Mouse (Mus musculus): Measurements from ENCODE around the gene Bcas3. TPM values are rescaled to one million over a fixed set of nuclear protein-coding genes. Genes with fewer than 3 reads are reported as not detected.

The Bcas3 gene
- polyA plus RNA-seq, 1 experiment from 2014 or later = 33.3 TPM

DNA sequence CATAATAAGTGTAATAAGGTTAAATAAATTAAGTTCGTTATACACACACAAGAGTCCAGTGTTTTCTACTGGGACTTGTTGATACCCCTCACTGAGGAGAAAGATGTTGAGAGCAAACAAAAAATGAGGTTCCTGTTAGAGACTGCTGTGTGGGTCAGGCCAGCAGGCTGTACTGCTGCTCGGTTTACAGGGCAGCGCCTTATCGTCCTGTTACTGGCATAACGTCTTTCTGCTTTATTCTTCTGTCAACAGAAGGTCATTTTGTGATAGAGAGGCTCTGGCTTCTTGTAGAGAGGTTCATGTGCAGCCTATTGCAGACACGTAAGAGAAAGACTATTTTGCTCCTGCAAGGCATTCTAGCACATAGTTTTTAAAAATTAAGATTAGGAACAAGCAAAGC, 195.0 kb downstream of the Bcas3 start:
- Histone ChIP-seq H3K36me3 (ENCODE audit: control insufficient read depth, insufficient read depth, low read length) (no peaks in the 10 kb centered on the region), H3K4me1 (replicated peaks; ENCODE audit: control insufficient read depth, insufficient read depth, low read length) (no peaks in the 10 kb centered on the region), H3K27ac (ENCODE audit: low read depth, low read length) (no peak overlapping the region), H3K4me3 (ENCODE audit: low read depth, low read length) (no peak overlapping the region), H3K27me3 (ENCODE audit: control insufficient read depth, insufficient read depth, low read length) (no peaks in the 10 kb centered on the region), H3K9me3 (ENCODE audit: control insufficient read depth, low read length) (no peaks in the 10 kb centered on the region), H3K4me2 (replicated peaks; ENCODE audit: low read depth, low read length) (no peak overlapping the region), H3K9ac (ENCODE audit: low read depth, low read length) (no peak overlapping the region)
- WGBS = 77% methylated on average over 6 of the region's 6 CpGs
- DNase-seq (ENCODE audit: low spot score) (no peak), ATAC-seq (ENCODE audit: low FRiP score) (no peak)

DNA sequence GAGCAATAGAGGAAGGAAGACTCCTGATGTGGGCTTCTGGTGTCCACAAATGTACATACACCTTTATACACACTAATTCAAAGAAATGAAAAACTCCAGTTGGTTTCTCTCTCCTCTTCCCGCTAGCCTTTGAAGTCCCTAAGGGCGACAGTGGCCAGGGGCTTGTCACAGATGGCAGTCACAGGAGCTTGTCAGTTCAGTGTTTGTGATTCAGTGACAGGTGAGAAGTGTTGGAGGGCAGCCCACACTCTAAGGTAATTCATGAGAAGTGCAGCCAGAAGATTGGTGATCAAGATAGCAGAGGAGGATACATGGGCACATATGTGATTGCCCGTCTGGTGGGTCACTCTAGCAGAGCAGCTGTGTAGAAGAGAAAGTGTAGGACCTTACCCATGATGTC, 196.7 kb downstream of the Bcas3 start:
- ATAC-seq (ENCODE audit: low FRiP score) = no peak

GRCm38 (mm10) chr11:85555066-85555465, 202.1 kb downstream of the Bcas3 start:
- ATAC-seq (ENCODE audit: low FRiP score) (no peak), DNase-seq (ENCODE audit: low spot score) (no peak)
- H3K27ac ChIP-seq (ENCODE audit: low read depth, low read length) = no peak overlapping the region
- no peaks in the 10 kb centered on the region for H3K4me1 ChIP-seq (replicated peaks; ENCODE audit: control insufficient read depth, insufficient read depth, low read length)
- 69% methylated on average over 1 of the region's 1 CpGs for WGBS
- H3K4me3 ChIP-seq (ENCODE audit: low read depth, low read length) = no peak overlapping the region
- no peaks in the 10 kb centered on the region for H3K27me3 ChIP-seq (ENCODE audit: control insufficient read depth, insufficient read depth, low read length)
- no peak overlapping the region for H3K9ac ChIP-seq (ENCODE audit: low read depth, low read length)
- H3K36me3 ChIP-seq (ENCODE audit: control insufficient read depth, insufficient read depth, low read length) = no peaks in the 10 kb centered on the region
- no peaks in the 10 kb centered on the region for H3K9me3 ChIP-seq (ENCODE audit: control insufficient read depth, low read length)
- no peak overlapping the region for H3K4me2 ChIP-seq (replicated peaks; ENCODE audit: low read depth, low read length)

More for the DNA sequence above, 196.7 kb downstream of the Bcas3 start:
- Histone ChIP-seq H3K4me2 (replicated peaks; ENCODE audit: low read depth, low read length) (no peak overlapping the region), H3K27me3 (ENCODE audit: control insufficient read depth, insufficient read depth, low read length) (no peaks in the 10 kb centered on the region), H3K36me3 (ENCODE audit: control insufficient read depth, insufficient read depth, low read length) (no peaks in the 10 kb centered on the region), H3K4me1 (replicated peaks; ENCODE audit: control insufficient read depth, insufficient read depth, low read length) (no peaks in the 10 kb centered on the region), H3K4me3 (ENCODE audit: low read depth, low read length) (no peak overlapping the region), H3K27ac (ENCODE audit: low read depth, low read length) (no peak overlapping the region), H3K9me3 (ENCODE audit: control insufficient read depth, low read length) (no peaks in the 10 kb centered on the region), H3K9ac (ENCODE audit: low read depth, low read length) (no peak overlapping the region)
- WGBS = 95% methylated on average over 3 of the region's 3 CpGs
- DNase-seq (ENCODE audit: low spot score) = no peak

DNA sequence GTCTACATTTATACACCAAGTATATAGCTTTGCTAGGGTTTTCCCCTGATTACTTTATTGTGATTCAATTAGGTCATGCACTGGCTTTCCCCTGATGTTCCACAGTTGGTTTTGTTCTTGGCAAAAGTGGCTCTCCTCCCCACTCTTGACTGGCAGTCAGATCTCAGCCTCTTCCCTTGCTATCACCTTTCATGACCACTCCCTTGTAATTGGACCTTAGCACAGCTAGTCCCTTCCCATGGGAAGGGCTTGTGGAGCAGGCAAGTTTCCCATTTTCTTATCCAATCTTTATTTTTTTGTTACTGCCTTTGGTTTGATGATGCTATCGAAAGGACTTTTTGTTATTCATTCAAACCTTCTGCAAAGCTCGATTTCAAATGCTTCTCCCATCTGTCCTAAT, 202.8 kb downstream of the Bcas3 start:
- WGBS = 76% methylated on average over 2 of the region's 2 CpGs
- no peaks in the 10 kb centered on the region for H3K4me1 ChIP-seq (replicated peaks; ENCODE audit: control insufficient read depth, insufficient read depth, low read length)
- H3K36me3 ChIP-seq (ENCODE audit: control insufficient read depth, insufficient read depth, low read length) = no peaks in the 10 kb centered on the region
- no peak overlapping the region for H3K4me2 ChIP-seq (replicated peaks; ENCODE audit: low read depth, low read length)
- no peaks in the 10 kb centered on the region for H3K9me3 ChIP-seq (ENCODE audit: control insufficient read depth, low read length)
- H3K27ac ChIP-seq (ENCODE audit: low read depth, low read length) = no peak overlapping the region
- H3K4me3 ChIP-seq (ENCODE audit: low read depth, low read length) = no peak overlapping the region
- no peak for ATAC-seq (ENCODE audit: low FRiP score)
- no peak for DNase-seq (ENCODE audit: low spot score)
- H3K9ac ChIP-seq (ENCODE audit: low read depth, low read length) = no peak overlapping the region
- H3K27me3 ChIP-seq (ENCODE audit: control insufficient read depth, insufficient read depth, low read length) = no peaks in the 10 kb centered on the region

DNA sequence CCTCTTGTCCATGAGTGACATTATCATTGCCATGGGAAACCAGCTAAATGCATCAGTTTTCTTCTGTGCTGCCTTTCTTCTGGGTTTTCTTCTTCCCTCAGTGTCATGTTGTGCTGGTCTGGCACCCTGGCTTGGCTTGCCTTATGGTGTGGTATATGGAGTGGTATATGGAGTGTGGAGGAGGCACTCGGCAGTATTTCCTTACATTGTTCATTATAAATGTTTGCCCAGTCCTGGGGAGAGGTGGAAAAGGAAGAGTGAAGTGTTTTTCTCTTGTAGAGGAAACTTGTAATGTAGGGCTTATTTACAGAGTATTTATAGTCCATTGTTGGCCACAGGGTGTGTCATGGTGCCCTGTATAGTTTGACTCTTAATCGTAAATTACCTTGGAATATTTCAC, 212.1 kb downstream of the Bcas3 start:
- 91% methylated on average over 2 of the region's 2 CpGs for WGBS
- no peak overlapping the region for H3K4me2 ChIP-seq (replicated peaks; ENCODE audit: low read depth, low read length)
- no peak overlapping the region for H3K9ac ChIP-seq (ENCODE audit: low read depth, low read length)
- H3K4me1 ChIP-seq (replicated peaks; ENCODE audit: control insufficient read depth, insufficient read depth, low read length) = peaks cover 3% of the 10 kb centered on the region; the same call in 1 of the 2 replicates
- no peaks in the 10 kb centered on the region for H3K36me3 ChIP-seq (ENCODE audit: control insufficient read depth, insufficient read depth, low read length)
- DNase-seq (ENCODE audit: low spot score) (no peak), ATAC-seq (ENCODE audit: low FRiP score) (no peak)
- no peaks in the 10 kb centered on the region for H3K27me3 ChIP-seq (ENCODE audit: control insufficient read depth, insufficient read depth, low read length)
- no peaks in the 10 kb centered on the region for H3K9me3 ChIP-seq (ENCODE audit: control insufficient read depth, low read length)
- H3K4me3 ChIP-seq (ENCODE audit: low read depth, low read length) = no peak overlapping the region
- no peak overlapping the region for H3K27ac ChIP-seq (ENCODE audit: low read depth, low read length)

GRCm38 (mm10) chr11:85571040-85571439, 218.1 kb downstream of the Bcas3 start:
- H3K9me3 ChIP-seq (ENCODE audit: control insufficient read depth, low read length) = no peaks in the 10 kb centered on the region
- H3K27me3 ChIP-seq (ENCODE audit: control insufficient read depth, insufficient read depth, low read length) = no peaks in the 10 kb centered on the region
- DNase-seq (ENCODE audit: low spot score) (no peak), ATAC-seq (ENCODE audit: low FRiP score) (no peak)
- H3K4me2 ChIP-seq (replicated peaks; ENCODE audit: low read depth, low read length) = no peak overlapping the region
- no peak overlapping the region for H3K9ac ChIP-seq (ENCODE audit: low read depth, low read length)
- H3K4me1 ChIP-seq (replicated peaks; ENCODE audit: control insufficient read depth, insufficient read depth, low read length) = peaks cover 5% of the 10 kb centered on the region; the same call in 1 of the 2 replicates
- no peaks in the 10 kb centered on the region for H3K36me3 ChIP-seq (ENCODE audit: control insufficient read depth, insufficient read depth, low read length)
- no peak overlapping the region for H3K27ac ChIP-seq (ENCODE audit: low read depth, low read length)
- WGBS = 25% methylated on average over 3 of the region's 3 CpGs
- no peak overlapping the region for H3K4me3 ChIP-seq (ENCODE audit: low read depth, low read length)

- no peaks in the 10 kb centered on the region for H3K9me3 ChIP-seq (ENCODE audit: control insufficient read depth, low read length)
- no peaks in the 10 kb centered on the region for H3K27me3 ChIP-seq (ENCODE audit: control insufficient read depth, insufficient read depth, low read length)
- peaks cover 3% of the 10 kb centered on the region; the same call in 1 of the 2 replicates for H3K4me1 ChIP-seq (replicated peaks; ENCODE audit: control insufficient read depth, insufficient read depth, low read length)
- H3K4me2 ChIP-seq (replicated peaks; ENCODE audit: low read depth, low read length) = no peak overlapping the region
- no peak for ATAC-seq (ENCODE audit: low FRiP score)
- H3K27ac ChIP-seq (ENCODE audit: low read depth, low read length) = no peak overlapping the region
- DNase-seq (ENCODE audit: low spot score) = no peak
- no peaks in the 10 kb centered on the region for H3K36me3 ChIP-seq (ENCODE audit: control insufficient read depth, insufficient read depth, low read length)
- WGBS = 59% methylated on average over 5 of the region's 5 CpGs
- no peak overlapping the region for H3K4me3 ChIP-seq (ENCODE audit: low read depth, low read length)
- no peak overlapping the region for H3K9ac ChIP-seq (ENCODE audit: low read depth, low read length)
Observed at GRCm38 (mm10) chr11:85571936-85572335, 219.0 kb downstream of the Bcas3 start.

DNA sequence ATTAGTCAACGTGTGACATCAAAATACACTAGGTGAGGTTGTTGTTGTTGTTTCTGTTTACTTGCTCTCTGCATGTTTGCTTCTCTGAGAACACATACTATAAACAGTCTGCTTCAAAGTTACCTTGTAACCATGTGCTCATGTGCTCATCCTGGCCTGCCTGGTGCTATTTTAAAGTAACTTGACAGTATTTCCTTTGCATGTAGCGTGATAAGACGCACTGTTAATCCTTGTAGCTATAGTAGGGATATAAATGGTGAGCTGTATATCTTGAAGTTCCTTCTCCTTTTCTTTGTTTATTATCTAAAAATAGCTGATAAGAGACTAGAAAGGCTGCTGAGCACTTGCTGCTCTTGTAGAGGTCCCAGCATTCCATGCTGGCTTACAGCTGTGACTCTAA, 219.6 kb downstream of the Bcas3 start:
- peaks cover 3% of the 10 kb centered on the region; the same call in 1 of the 2 replicates for H3K4me1 ChIP-seq (replicated peaks; ENCODE audit: control insufficient read depth, insufficient read depth, low read length)
- ATAC-seq (ENCODE audit: low FRiP score) = no peak
- H3K27ac ChIP-seq (ENCODE audit: low read depth, low read length) = no peak overlapping the region
- no peak overlapping the region for H3K4me2 ChIP-seq (replicated peaks; ENCODE audit: low read depth, low read length)
- H3K36me3 ChIP-seq (ENCODE audit: control insufficient read depth, insufficient read depth, low read length) = no peaks in the 10 kb centered on the region
- no peak for DNase-seq (ENCODE audit: low spot score)
- no peaks in the 10 kb centered on the region for H3K27me3 ChIP-seq (ENCODE audit: control insufficient read depth, insufficient read depth, low read length)
- H3K9ac ChIP-seq (ENCODE audit: low read depth, low read length) = no peak overlapping the region
- H3K4me3 ChIP-seq (ENCODE audit: low read depth, low read length) = no peak overlapping the region
- H3K9me3 ChIP-seq (ENCODE audit: control insufficient read depth, low read length) = no peaks in the 10 kb centered on the region
- WGBS = 91% methylated on average over 3 of the region's 3 CpGs

DNA sequence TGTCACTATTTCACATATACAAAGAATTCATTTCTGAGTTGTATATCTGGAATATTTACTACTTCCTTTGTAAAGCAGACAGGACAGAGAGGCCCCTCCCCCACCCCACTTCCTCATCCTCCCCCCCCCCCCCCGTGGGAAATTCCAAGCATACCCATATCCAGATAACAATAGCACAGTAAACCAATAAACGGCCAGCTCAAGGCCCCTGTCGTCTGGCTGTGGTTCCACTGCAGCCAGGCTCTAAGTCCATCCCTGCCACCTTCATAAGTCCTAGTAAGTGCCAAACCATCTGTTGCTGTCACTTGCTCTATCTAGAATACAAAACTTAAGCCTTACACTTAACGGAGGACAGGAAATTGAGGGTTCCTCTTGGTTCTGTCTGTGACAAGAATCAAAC, 221.5 kb downstream of the Bcas3 start:
- H3K4me1 ChIP-seq (replicated peaks; ENCODE audit: control insufficient read depth, insufficient read depth, low read length) = peaks cover 3% of the 10 kb centered on the region; the same call in 1 of the 2 replicates
- no peaks in the 10 kb centered on the region for H3K27me3 ChIP-seq (ENCODE audit: control insufficient read depth, insufficient read depth, low read length)
- no peak overlapping the region for H3K4me2 ChIP-seq (replicated peaks; ENCODE audit: low read depth, low read length)
- H3K9me3 ChIP-seq (ENCODE audit: control insufficient read depth, low read length) = no peaks in the 10 kb centered on the region
- H3K27ac ChIP-seq (ENCODE audit: low read depth, low read length) = no peak overlapping the region
- 18% methylated on average over 3 of the region's 4 CpGs for WGBS
- no peak overlapping the region for H3K9ac ChIP-seq (ENCODE audit: low read depth, low read length)
- no peak overlapping the region for H3K4me3 ChIP-seq (ENCODE audit: low read depth, low read length)
- DNase-seq (ENCODE audit: low spot score) = no peak
- ATAC-seq (ENCODE audit: low FRiP score) = no peak
- H3K36me3 ChIP-seq (ENCODE audit: control insufficient read depth, insufficient read depth, low read length) = no peaks in the 10 kb centered on the region
